Mouse (Mus musculus): ENCODE data around the gene Btn2a2.
A peak's percentile ranks its signal among the peaks of the same experiment; 100 is the strongest.

The Btn2a2 gene

DNA sequence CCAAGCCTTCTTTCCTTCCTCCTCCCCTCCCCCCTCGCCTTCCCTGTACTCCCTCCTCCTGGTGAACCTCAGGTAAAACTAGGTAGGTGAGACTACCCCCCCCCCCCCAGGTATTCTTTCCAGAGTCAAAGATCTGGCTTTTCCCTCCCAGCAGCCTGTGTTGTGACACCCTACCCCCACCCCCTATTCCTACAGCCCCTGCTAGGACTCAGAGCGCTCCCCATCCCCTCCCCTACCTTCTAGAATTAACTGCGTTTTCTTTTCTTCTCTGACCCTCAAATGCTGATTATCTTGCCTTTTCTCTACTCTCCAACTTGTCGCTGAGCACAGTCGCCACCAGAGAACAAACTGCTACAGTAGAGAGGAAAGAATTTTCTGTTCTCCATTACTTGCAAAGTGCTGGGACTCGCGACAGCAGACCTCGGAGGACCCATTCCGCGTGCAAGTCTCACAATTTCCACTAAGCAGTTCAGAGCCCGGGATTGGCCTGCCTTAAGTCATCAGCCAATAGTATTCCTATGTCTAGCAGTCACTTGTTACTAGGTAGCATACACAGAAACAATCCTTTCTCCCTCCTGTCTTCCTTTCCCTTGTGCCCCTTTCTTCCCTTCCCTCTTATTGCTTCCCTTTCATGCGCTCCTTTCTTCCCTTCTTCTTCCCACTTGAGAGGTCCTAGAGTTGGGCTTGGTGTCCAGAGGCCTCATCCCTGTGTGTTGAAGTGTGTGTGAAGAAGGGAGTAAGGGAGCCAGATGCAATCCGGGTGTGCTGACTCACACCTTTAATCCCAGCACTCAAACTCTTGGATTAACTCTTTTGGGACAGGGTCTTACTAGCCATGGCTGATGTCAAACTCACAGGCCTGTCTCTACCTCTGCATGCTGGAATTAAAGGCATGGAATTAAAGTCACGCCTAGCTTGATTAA, at the start of gene Btn2a2:
TSS of gene Btn2a2 (minus strand) at position 458 of the 923 bp plus-strand sequence.
- DNase-seq: peak; percentile 28 to 48

DNA sequence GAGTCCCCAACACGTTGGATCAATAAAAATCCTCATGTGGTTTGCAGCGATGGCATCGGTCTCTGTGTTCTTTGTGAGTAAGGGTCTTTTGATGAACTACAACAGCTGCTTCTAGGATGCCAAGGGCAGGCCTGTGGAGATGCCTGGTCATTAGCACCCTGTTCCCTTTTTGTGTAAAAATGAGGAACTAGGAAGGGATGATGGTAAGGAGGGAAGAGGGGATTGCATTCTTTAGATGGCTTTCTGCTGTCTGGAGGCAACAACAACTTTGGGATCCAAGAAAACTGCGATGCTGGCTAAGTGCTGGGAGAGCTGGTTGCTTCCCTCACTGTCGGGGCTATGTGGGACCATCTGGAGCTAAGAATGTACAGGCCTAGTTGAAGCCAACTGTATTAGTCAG, 49.6 kb upstream of the Btn2a2 start:
- DNase-seq: no peak

DNA sequence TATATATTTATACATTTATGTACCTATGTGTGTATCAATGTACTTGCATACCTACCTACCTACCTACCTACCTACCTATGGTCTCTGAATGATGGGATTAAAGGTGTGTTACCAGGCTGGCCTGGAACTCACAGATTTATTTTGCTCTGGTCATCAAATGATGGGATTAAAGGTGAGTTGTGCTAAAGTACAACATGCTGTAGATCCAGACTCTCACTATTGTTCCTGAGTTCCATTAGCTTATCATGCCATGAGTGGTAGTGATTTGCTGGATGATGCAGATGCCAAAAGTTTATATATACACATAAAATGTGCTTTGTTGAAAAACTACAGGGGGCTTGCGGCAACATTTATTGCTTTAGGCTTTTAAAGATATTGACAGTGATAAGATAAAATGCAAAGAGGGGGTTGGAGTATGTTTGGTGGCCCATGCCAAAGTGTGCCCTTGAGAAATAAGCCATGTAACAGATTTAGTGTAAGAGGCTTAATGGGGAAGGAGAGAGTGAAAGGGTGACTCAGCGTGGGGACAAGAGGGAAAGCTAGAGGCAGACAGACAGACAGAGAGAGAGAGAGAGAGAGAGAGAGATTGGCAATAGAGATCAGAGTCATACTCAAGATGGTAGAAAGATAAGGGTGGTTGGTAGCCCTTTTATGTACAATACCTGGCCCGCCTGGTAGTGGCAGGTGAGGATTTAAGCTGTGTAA, 48.5 kb upstream of the Btn2a2 start:
- no peak for DNase-seq

GRCm38 (mm10) chr13:23536076-23536822, 47.6 kb upstream of the Btn2a2 start:
- no peak for DNase-seq

DNA sequence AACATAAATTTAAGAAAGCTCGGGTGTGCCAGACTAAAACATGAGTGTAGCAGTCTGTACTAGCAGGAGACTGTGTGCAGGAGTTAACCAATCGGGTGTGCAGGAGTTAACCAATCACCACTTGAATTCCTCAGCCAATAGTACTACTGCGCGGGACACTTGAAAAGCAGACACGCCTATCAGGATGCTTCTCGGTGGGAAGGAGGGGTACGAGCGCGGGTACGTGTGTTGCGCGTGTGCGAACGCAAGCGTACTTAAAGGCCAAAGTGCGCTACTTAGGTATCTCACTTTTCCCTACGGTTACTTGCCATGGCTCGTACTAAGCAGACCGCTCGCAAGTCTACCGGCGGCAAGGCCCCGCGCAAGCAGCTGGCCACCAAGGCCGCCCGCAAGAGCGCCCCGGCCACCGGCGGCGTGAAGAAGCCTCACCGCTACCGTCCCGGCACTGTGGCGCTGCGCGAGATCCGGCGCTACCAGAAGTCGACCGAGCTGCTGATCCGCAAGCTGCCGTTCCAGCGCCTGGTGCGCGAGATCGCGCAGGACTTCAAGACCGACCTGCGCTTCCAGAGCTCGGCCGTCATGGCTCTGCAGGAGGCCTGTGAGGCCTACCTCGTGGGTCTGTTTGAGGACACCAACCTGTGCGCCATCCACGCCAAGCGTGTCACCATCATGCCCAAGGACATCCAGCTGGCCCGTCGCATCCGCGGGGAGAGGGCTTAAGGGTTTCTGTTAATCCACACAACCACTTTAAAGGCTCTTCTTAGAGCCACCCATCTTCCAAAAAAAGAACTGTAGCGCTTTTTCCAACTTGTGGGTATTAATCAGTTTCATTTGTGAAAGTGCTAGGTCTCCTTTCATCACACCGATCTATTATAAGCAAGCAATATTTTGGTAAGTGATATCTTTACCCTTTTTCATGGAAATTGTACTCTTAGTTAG, 46.7 kb upstream of the Btn2a2 start, which contains the start of gene Hist1h3g:
TSS of gene Hist1h3g (plus strand) at position 286 of the 939 bp plus-strand sequence.
- DNase-seq: peak; percentile 81 to 88

DNA sequence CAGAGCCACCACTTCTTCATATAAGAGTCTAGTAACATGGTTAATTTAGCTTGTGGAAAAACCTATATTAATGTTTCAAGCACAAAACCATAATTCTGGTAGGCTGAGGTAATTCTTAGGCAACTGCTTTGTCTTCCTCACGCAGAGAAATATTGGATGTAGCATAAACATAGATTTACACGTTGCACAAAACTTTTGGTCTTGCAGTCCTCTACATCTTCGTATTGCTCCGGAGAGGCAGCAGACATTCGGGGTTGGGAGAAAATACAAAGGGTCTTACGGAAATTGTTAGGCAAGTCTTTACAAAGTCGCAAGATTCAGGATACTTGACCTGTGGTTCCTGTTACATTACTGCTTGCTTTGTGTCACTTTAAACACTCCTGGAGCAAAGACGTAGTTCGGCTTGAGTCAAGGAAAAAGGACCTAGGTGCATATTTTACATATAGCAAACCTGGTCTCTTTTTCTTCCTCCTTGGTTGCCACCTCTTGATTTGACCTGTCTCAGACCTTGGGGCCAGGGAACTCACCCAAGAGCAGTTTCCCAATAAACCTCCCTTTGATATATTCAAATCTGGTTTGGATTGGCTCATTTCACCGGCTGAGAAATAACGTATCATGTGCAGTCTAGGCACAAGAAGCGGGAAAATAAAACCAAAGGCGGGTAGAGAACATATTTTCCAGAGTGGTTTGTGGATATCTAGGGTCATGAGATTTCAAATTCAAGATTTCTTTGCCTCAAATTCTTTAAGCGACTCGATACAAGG, 45.9 kb upstream of the Btn2a2 start:
- no peak for DNase-seq

- peak; percentile 66 to 77 for DNase-seq
These were observed 45.1 kb upstream of the Btn2a2 start, which contains the start of gene Hist1h2af for GRCm38 (mm10) chr13:23533560-23534367. Hist1h2af (plus strand) TSS chr13:23533906.

DNA sequence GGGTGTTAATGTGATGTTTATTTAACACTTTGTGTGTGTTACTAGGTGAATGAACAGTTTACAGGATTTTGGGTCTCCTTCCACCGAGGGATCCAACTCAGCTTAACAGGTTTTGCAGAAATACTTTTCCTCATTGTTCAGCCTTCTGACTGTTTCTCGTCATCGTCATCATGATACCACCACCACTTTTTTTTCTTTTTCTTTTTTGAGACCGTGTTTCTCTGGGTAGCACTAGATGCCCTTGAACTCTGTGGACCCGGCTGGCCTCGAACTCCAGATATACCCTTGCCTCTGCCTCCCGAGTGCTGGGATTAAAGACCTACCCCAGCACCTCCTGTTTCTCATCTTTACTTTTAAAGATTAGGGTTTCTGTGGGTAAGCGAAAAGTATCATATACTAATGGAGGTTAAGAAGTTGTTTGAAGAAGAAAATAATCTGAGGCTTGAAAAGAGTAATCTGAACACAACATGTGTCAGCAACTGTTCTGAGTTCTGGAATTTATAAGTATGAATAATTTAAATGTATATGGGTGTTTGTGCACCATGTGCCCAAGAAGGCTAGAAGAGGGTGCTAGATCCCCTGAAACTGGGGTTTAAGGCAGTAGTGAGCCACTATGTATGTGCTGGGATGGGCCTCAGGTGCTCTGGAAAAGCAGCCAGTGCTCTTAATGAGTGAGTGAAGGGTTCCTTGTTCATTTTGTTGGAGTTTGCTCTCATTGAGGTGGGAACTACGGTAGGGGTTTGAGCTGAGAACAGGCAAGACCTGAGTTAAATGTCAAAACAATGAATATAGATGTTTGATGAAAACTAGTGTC, 43.8 kb upstream of the Btn2a2 start:
- DNase-seq: no peak

DNA sequence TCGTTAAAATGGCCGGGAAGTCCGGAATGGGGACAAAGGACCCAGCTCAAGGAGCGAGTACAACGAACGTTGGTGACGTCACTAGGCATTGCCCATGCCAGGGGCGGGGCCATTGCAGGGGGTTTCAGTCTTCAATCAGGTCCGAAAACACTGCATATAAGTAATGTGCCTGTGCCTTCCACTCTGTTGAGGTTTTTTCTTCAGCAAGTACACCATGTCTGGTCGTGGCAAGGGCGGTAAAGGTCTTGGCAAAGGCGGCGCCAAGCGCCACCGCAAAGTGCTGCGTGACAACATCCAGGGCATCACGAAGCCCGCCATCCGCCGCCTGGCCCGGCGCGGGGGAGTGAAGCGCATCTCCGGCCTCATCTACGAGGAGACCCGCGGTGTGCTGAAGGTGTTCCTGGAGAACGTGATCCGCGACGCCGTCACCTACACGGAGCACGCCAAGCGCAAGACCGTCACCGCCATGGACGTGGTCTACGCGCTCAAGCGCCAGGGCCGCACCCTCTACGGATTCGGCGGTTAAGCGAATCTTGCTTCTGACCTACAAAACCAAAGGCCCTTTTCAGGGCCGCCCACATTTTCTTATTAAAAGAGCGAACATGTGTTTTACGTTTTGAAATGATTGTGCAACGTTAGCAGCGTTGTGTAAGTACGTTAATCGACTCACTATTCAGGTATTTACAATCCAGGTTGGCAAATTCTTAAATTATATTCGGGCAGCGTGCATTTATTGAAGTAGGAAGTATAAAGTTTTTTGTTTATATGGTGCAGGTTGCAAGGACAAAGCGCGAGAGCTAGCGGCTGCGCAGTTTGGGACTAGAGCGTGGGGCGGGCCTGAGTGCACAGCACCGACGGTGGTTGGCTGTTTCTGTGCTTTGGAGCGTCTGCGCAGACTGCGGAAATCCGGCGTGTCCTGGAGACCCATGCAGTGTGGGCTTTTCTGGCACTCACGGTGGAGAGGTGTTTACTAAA, 42.5 kb upstream of the Btn2a2 start, which contains the start of gene Hist1h4h:
TSS of gene Hist1h4h (plus strand) at position 150 of the 975 bp plus-strand sequence.
- peak; percentile 95 to 97 for DNase-seq

DNA sequence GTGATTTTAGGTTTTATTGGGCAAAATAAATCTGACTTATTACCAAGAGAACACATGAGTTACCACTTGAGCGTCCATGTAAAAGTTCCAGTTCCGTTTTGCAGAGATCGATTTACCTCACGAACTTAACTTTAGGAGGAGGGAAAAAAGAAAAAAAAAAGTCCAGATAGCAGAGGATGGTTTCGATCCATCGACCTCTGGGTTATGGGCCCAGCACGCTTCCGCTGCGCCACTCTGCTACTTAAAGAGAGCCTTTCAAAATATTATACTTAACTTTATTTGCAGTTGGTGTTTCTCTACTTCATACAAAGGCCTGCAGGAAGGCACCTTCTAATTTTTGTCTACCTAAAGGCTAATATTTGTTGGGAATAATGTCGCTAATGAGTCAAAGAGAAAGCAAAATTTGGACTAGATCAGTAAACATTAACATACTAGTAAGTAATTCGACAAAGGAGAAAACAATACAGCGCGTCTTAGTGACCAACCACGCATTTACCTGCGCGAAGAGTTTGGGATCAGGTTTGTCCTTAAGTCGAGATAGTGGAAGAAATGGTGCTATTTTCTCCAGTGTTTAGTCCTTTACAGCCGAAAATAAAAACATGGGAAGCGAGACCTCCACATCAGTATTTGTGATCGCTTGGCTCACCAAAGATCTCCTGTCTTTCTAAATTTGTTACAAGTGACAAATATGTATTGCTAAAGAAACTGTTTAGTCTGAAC, 41.7 kb upstream of the Btn2a2 start:
- DNase-seq: peak; percentile 43 to 67

- no peak for DNase-seq
These were observed 41.0 kb upstream of the Btn2a2 start for GRCm38 (mm10) chr13:23529480-23530165.

DNA sequence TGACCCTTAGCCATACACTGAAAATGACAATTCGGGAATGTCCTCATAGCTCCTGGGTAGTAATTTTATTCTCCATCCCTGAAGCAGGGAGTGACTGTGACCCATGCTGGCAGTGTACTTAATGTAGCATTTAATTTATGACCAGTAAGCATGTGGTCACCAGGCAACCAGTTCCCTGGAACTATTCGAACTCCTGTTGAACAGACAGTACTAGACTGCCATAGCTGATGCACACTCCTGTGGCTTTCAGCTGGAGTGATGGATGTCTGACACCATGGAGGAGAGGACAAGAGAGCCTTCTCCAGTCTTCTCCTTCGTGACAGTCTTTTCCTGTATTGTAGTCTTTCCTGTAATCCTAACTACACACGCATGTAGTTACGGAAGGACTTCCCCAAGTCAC, 40.3 kb upstream of the Btn2a2 start:
- no peak for DNase-seq

- peak; percentile 82 to 89 for DNase-seq
These were observed 37.7 kb upstream of the Btn2a2 start for GRCm38 (mm10) chr13:23526312-23526711.

DNA sequence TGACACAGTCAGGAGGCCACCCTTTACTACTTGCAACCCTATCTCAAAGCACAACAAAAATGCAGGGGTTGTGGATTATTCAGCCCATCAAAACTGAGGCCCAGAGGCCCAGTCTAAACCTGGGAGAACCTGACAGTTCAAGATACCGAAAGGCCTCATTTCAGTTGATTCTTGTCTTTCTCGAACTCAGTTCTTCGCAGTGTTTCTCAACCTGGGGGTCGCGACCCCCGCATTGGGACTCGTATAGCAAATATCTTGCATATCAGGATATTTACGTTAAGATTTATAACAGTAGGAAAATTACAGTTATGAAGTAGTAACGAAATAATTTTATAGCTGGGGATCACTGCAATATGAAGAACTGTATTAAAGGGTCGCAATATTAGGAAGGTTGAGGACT, 37.2 kb upstream of the Btn2a2 start:
- DNase-seq: no peak

DNA sequence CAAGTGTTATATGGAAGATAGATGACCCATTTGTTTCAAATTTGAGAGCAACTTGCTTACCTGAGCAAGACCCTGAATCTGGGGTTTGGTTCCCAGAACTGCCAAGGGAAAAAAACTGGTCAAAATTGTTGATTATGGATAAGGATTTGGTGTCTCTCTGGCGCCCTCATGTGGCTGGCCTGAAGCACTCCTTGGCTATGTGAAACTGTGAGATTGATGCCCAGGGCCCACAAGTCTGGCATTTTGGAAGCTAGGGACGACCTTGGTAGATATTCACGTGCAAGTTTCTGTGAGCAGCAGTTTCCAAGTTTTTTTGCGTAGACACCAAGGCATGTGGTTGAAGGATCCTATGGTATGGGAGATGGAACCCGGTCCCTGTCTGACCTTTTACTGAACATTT, 36.0 kb upstream of the Btn2a2 start:
- DNase-seq: peak; percentile 73 to 75

- no peak for DNase-seq
These were observed 35.3 kb upstream of the Btn2a2 start for GRCm38 (mm10) chr13:23523976-23524375.

GRCm38 (mm10) chr13:23521703-23522102, 33.0 kb upstream of the Btn2a2 start:
- DNase-seq: peak; percentile 64 to 78
